22 mouse cellular contexts compared by ENCODE assay signal in genomic region chr3:123324326-123324725, GRCm38 (mm10). TPM values are rescaled to one million over a fixed set of nuclear protein-coding genes. Genes with fewer than 3 reads are reported as not detected.
DNase-seq lines count a peak whose midpoint lies in the region; ATAC-seq and TF ChIP-seq lines count a peak whose summit lies in the region.
"Had no signal": no experiment of that assay in that cellular context is flagged by ENCODE, and none has a peak within 500 bp of the region (broad histone marks: within the 10 kb centered on the region; RNA-seq: fewer than 3 reads in every experiment).

No protein-coding gene starts in this region.

- 0 out of 2 replicates have a peak overlapping the region, but pooled peaks have one; percentile 79 for H3K27ac ChIP-seq in kidney, embryonic 14.5 days (ENCODE audit: low read depth, low read length)
- H3K27ac ChIP-seq in heart, embryonic 14.5 days (replicated peaks in 1 of 2; ENCODE audit: control insufficient read depth in 1 of 2, insufficient read depth in 1 of 2, low read depth in 2 of 2, low read length in 2 of 2), result peak overlapping the region; percentile 60 to 65
- peak overlapping the region; percentile 85 for H3K27ac ChIP-seq in intestine, embryonic 14.5 days (ENCODE audit: low read depth)
- peak overlapping the region; percentile 81 for H3K27ac ChIP-seq in stomach, embryonic 15.5 days
- H3K27ac ChIP-seq: embryonic facial prominence, embryonic 12.5 days; forebrain, embryonic 13.5 days; hindbrain, postnatal 0 days; limb, embryonic 13.5 days; liver, embryonic 13.5 days; macrophage; midbrain, embryonic 10.5 days had no signal

- 71% methylated on average over 4 of the region's 4 CpGs for WGBS in kidney, embryonic 14.5 days
- 18% methylated on average over 4 of the region's 4 CpGs for WGBS in heart, embryonic 14.5 days
- WGBS in intestine, embryonic 14.5 days, result 23% methylated on average over 4 of the region's 4 CpGs
- whole genome bisulfite sequencing in stomach, embryonic 15.5 days, result 31% methylated on average over 4 of the region's 4 CpGs
- WGBS in lung, adult 2 months, result 46% methylated on average over 4 of the region's 4 CpGs

- H3K4me1 ChIP-seq in kidney, embryonic 14.5 days (ENCODE audit: control insufficient read depth, insufficient read depth, low read length), result no peaks in the 10 kb centered on the region
- H3K4me1 ChIP-seq in heart, embryonic 14.5 days (ENCODE audit: control insufficient read depth in 2 of 2, insufficient read depth in 2 of 2, low read length in 2 of 2), result peaks cover 20 to 39% of the 10 kb centered on the region in 2 experiments
- H3K4me1 ChIP-seq in intestine, embryonic 14.5 days (replicated peaks; ENCODE audit: control insufficient read depth, insufficient read depth, low read length), result peaks cover 34% of the 10 kb centered on the region
- H3K4me1 ChIP-seq in stomach, embryonic 15.5 days, result peaks cover 9% of the 10 kb centered on the region; the same call in 1 of the 2 replicates
- H3K4me1 ChIP-seq in lung, adult 2 months (ENCODE audit: control insufficient read depth, insufficient read depth, low read length), result no peaks in the 10 kb centered on the region
- H3K4me1 ChIP-seq: embryonic facial prominence, embryonic 12.5 days; forebrain, embryonic 13.5 days; midbrain, embryonic 10.5 days had no signal

- no peaks in the 10 kb centered on the region for H3K27me3 ChIP-seq in kidney, embryonic 14.5 days (ENCODE audit: control insufficient read depth, insufficient read depth, low read length)
- H3K27me3 ChIP-seq in heart, embryonic 14.5 days (ENCODE audit: control insufficient read depth, insufficient read depth, low read length), result no peaks in the 10 kb centered on the region
- H3K27me3 ChIP-seq in intestine, embryonic 14.5 days (replicated peaks; ENCODE audit: control insufficient read depth, insufficient read depth, low read length), result no peaks in the 10 kb centered on the region
- no peaks in the 10 kb centered on the region for H3K27me3 ChIP-seq in stomach, embryonic 15.5 days (replicated peaks)
- H3K27me3 ChIP-seq: embryonic facial prominence, embryonic 12.5 days; forebrain, embryonic 13.5 days; limb, embryonic 13.5 days; liver, embryonic 13.5 days had no signal

- TF ChIP-seq CTCF in lung, adult 2 months (IDR thresholded peaks at IDR 0.05; ENCODE audit: insufficient read depth, low read length), result no peak

- ATAC-seq in kidney, embryonic 14.5 days (ENCODE audit: low FRiP score, low TSS enrichment), result no peak
- ATAC-seq in heart, embryonic 14.5 days (ENCODE audit: insufficient number of reproducible peaks, insufficient read depth, low FRiP score, low read depth), result 0 out of 2 replicates have a peak, but pooled peaks have one; percentile 16
- ATAC-seq in intestine, embryonic 14.5 days (replicated peaks; ENCODE audit: low FRiP score, low TSS enrichment, low read depth), result no peak; the same call in 1 of the 2 replicates
- ATAC-seq in stomach, embryonic 15.5 days (ENCODE audit: insufficient read depth, low FRiP score, low read depth), result no peak
- ATAC-seq: forebrain, embryonic 13.5 days; hindbrain, postnatal 0 days had no signal

- H3K4me3 ChIP-seq in kidney, embryonic 14.5 days (ENCODE audit: low read length), result no peak overlapping the region
- no peak overlapping the region for H3K4me3 ChIP-seq in heart, embryonic 14.5 days (ENCODE audit: control insufficient read depth in 1 of 2, insufficient read depth in 1 of 2, low read depth in 1 of 2, low read length in 2 of 2)
- H3K4me3 ChIP-seq in intestine, embryonic 14.5 days (ENCODE audit: low read depth, low read length), result no peak overlapping the region
- no peak overlapping the region for H3K4me3 ChIP-seq in stomach, embryonic 15.5 days (replicated peaks)
- no peak overlapping the region for H3K4me3 ChIP-seq in lung, adult 2 months (replicated peaks; ENCODE audit: extremely low read depth, low read depth, low read length)
- H3K4me3 ChIP-seq: embryonic facial prominence, embryonic 12.5 days; erythroblast, embryonic 14.5 days; forebrain, embryonic 13.5 days; limb, embryonic 13.5 days; liver, embryonic 13.5 days; midbrain, embryonic 10.5 days had no signal

- DNase-seq in kidney, adult 8-10 months, result no peak
- DNase-seq in intestine, embryonic 14.5 days (ENCODE audit: low spot score), result no peak
- DNase-seq in lung, adult 2 months, result no peak
- DNase-seq in thymus, postnatal 14 days, result no peak
- no peak for DNase-seq in cerebellum, postnatal 36 days
- DNase-seq: cerebellum, adult 18-20 months; gastrocnemius, postnatal 14 days; kidney, adult 9 months; layer of hippocampus, adult 9-11 months; liver, embryonic 13.5 days; right cerebral cortex, postnatal 14 days; thymus, postnatal 4 days had no signal

- H3K36me3 ChIP-seq in kidney, embryonic 14.5 days (ENCODE audit: control insufficient read depth, insufficient read depth, low read length), result peaks cover 4% of the 10 kb centered on the region; the same call in 1 of the 2 replicates
- H3K36me3 ChIP-seq in heart, embryonic 14.5 days (ENCODE audit: control insufficient read depth, insufficient read depth, low read length), result peaks cover 36% of the 10 kb centered on the region
- H3K36me3 ChIP-seq in intestine, embryonic 14.5 days (ENCODE audit: control insufficient read depth, insufficient read depth, low read length), result peaks cover 12% of the 10 kb centered on the region; the same call in 1 of the 2 replicates
- H3K36me3 ChIP-seq in stomach, embryonic 15.5 days, result 0 out of 2 replicates have a peak, but pooled peaks cover 5% of the 10 kb centered on the region
- H3K36me3 ChIP-seq: embryonic facial prominence, embryonic 12.5 days; liver, embryonic 13.5 days; midbrain, embryonic 10.5 days had no signal

- no peak overlapping the region for H3K9ac ChIP-seq in kidney, embryonic 14.5 days (ENCODE audit: low read depth, low read length)
- H3K9ac ChIP-seq in heart, embryonic 14.5 days (ENCODE audit: low read length), result peak overlapping the region; percentile 50; the same call in 1 of the 2 replicates
- H3K9ac ChIP-seq in intestine, embryonic 14.5 days (ENCODE audit: low read length), result no peak overlapping the region
- H3K9ac ChIP-seq in stomach, embryonic 15.5 days, result no peak overlapping the region
- H3K9ac ChIP-seq: embryonic facial prominence, embryonic 12.5 days; forebrain, embryonic 13.5 days; limb, embryonic 13.5 days; liver, embryonic 13.5 days had no signal

- H3K9me3 ChIP-seq in kidney, embryonic 14.5 days (ENCODE audit: control insufficient read depth, low read length), result no peaks in the 10 kb centered on the region
- H3K9me3 ChIP-seq in heart, embryonic 14.5 days (ENCODE audit: control insufficient read depth, low read length), result no peaks in the 10 kb centered on the region
- no peaks in the 10 kb centered on the region for H3K9me3 ChIP-seq in intestine, embryonic 14.5 days (ENCODE audit: control insufficient read depth, low read length)
- H3K9me3 ChIP-seq in stomach, embryonic 15.5 days, result no peaks in the 10 kb centered on the region
- H3K9me3 ChIP-seq: embryonic facial prominence, embryonic 12.5 days; forebrain, embryonic 13.5 days; limb, embryonic 13.5 days; liver, embryonic 13.5 days; midbrain, embryonic 10.5 days had no signal

- no peak for TF ChIP-seq POLR2A in lung, adult 2 months (IDR thresholded peaks at IDR 0.05; ENCODE audit: borderline replicate concordance, extremely low read depth, low read depth, low read length)

- H3K4me2 ChIP-seq in kidney, embryonic 14.5 days (replicated peaks; ENCODE audit: low read depth, low read length), result no peak overlapping the region
- peak overlapping the region; percentile 57 for H3K4me2 ChIP-seq in heart, embryonic 14.5 days (ENCODE audit: low read length)
- peak overlapping the region; percentile 27 for H3K4me2 ChIP-seq in intestine, embryonic 14.5 days (ENCODE audit: low read length)
- H3K4me2 ChIP-seq in stomach, embryonic 15.5 days, result no peak overlapping the region
- H3K4me2 ChIP-seq: embryonic facial prominence, embryonic 12.5 days; forebrain, embryonic 13.5 days; limb, embryonic 13.5 days; liver, embryonic 13.5 days had no signal

RNA-seq across cellular contexts. Expression of gene Sec24d, which starts 57.1 kb away (rescaled TPM):
- polyA plus RNA-seq in kidney, embryonic 14.5 days (2014; fragmentation: Nextera tagmentation; extraction: Ambion mirVana), result 40.0 and 59.4 TPM in 2 replicates
- polyA plus RNA-seq in heart, embryonic 14.5 days (2014; fragmentation: Nextera tagmentation; extraction: Ambion mirVana), result 70.8 and 72.8 TPM in 2 replicates
- polyA plus RNA-seq in intestine, embryonic 14.5 days (2014; fragmentation: Nextera tagmentation; extraction: Ambion mirVana), result 88.0 and 98.2 TPM in 2 replicates
- 97.6 and 106 TPM in 2 replicates for polyA plus RNA-seq in stomach, embryonic 15.5 days (2015; fragmentation: Nextera tagmentation; extraction: Ambion mirVana)
- 41.5 and 51.1 TPM in 2 replicates for polyA plus RNA-seq in lung, adult 2 months (2012; rRNA removed)

Comparison
In these comparisons a context has a peak if more than half of its experiments do, and no peak if none do; other contexts are left out.
1. H3K4me2 ChIP-seq: peak in heart, embryonic 14.5 days (single experiment) and intestine, embryonic 14.5 days (single experiment); none in kidney, embryonic 14.5 days (single experiment) and stomach, embryonic 15.5 days (single experiment).
2. Peak in every context shown above with its lines, with median percentiles within 50 percentile points of each other: H3K27ac ChIP-seq.